Mouse (Mus musculus) layer of hippocampus, adult 18-20 months (tissue): ENCODE measurements around the gene Map2k2. TPM values are rescaled to one million over a fixed set of nuclear protein-coding genes. Genes with fewer than 3 reads are reported as not detected.
"Not testable (repeated sequence)": the region's sequence is repeated elsewhere in the genome, so short reads cannot be mapped to it uniquely, and the experiment has no call there.

ENCODE experiments used
- DNase-seq, 2 experiments: peaks; one replicate each; pipeline ENCODE4 v3.0.0; 2022; ENCODE audit warnings: low spot score in 2 of 2
- microRNA-seq, 2 experiments: library from miRNA; unstranded; fragments of <30 nt; microRNA quantifications; one replicate each; pipeline ENCODE4 v1.2.0; 2021
- total RNA-seq, 2 experiments: library from RNA; stranded (reverse); gene quantifications; 2 replicates each; pipeline ENCODE4 v1.2.3; 2021

The Map2k2 gene
- total RNA-seq, 2 experiments from 2014 or later, result 130 to 136 TPM

GRCm38 (mm10) chr10:81174617-81175344 is 69.1 kb downstream of the Map2k2 start:
- peak; percentile 81 to 93 for DNase-seq

GRCm38 (mm10) chr10:81175345-81175701 is 69.6 kb downstream of the Map2k2 start:
- DNase-seq, result not testable (repeated sequence)

GRCm38 (mm10) chr10:81175936-81176465 is 70.3 kb downstream of the Map2k2 start:
- no peak for DNase-seq

- peak; percentile 95 to 99 for DNase-seq
Measured at GRCm38 (mm10) chr10:81176466-81177271, 71.0 kb downstream of the Map2k2 start, which contains the start of gene Eef2. Gene Eef2 (plus strand): TSS chr10:81176631.

GRCm38 (mm10) chr10:81177491-81177925 is 71.8 kb downstream of the Map2k2 start:
- no peak for DNase-seq

GRCm38 (mm10) chr10:81177958-81178712 is 72.4 kb downstream of the Map2k2 start:
- DNase-seq, result peak in 1 of 2 experiments; percentile 41

GRCm38 (mm10) chr10:81178927-81179326 is 73.2 kb downstream of the Map2k2 start:
- DNase-seq, result no peak

GRCm38 (mm10) chr10:81179451-81180342 is 74.0 kb downstream of the Map2k2 start:
- DNase-seq, result no peak

GRCm38 (mm10) chr10:81180946-81181345 is 75.2 kb downstream of the Map2k2 start:
- no peak for DNase-seq

GRCm38 (mm10) chr10:81181860-81182259 is 76.1 kb downstream of the Map2k2 start:
- DNase-seq, result not testable (repeated sequence)

DNA sequence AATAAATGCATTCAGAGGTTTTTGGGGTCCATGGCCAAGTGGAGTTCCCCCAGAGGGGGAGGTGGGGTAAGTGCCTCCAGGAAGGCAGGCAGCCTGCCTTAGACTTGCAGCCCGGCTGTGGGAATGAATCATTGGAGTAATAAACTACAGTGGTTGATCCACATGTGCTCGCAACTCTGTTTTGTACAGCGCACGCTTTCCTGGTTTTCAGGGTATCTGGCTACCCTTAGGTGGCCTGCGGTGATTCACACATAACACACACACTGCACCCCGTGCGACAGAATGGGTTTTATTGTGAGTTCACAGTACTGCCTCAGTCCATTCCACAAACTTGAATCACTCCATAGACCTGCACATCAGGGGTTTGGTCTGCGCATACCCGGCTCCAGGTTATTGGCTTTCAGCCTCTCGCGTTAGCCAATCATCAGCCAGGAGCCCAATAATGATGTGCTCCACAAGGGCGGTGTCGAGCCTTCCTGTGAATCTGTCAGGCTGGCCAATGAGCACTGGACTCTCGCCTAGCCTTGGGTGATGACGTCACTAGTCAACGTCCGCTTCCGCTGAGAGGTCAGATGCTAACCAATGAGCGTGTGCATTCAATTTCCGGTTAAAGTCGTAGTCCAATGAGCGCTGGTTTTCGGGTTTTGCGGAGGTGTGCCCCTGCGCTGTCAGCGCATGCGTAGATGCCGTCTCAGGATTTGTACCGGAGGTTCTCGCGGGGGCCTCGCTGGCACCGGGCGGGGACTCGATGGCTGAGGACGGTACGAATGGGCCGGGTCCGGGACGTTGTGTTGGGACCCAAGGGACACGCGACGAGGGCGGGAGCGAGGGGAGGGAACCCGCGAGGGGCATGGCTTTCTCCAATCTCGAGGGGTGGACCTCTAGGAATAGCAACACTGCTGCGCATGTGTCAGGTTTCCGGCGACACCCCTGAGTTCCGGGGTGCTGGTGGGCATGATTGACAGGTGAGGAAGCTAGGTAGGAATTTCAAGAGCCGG is 76.9 kb downstream of the Map2k2 start, which contains the start of gene Dapk3:
Gene Dapk3, plus strand, starts transcription at position 670 of the 998 bp plus-strand sequence.
- DNase-seq, result peak; percentile 98 to 99

Small RNA genes lying within 50 kb of the gene (microRNA-seq; reads per million reads assigned to microRNA genes)
- gene Mir5615-1 (0 reads per million in 2 experiments), gene Mir5615-2 (0 reads per million in 2 experiments)

Other genes with a start within 250 kb of the Map2k2 start
- under 1 TPM; 0.40 to 0.56 TPM for gene Tmprss9, start 234.1 kb upstream of the Map2k2 start, total RNA-seq
- gene Timm13, start 204.9 kb upstream of the Map2k2 start, total RNA-seq, result 100 to 1,000 TPM; 136 to 144 TPM
- 10 to 100 TPM; 19.5 to 22.3 TPM for gene Lmnb2, start 187.7 kb upstream of the Map2k2 start, total RNA-seq
- 10 to 100 TPM; 24.9 to 28.1 TPM for gene Gadd45b, start 175.8 kb upstream of the Map2k2 start, total RNA-seq
- gene Gng7, start 91.0 kb upstream of the Map2k2 start, total RNA-seq, result 100 to 1,000 TPM; 166 to 173 TPM
- gene Diras1, start 80.3 kb upstream of the Map2k2 start, total RNA-seq, result 10 to 100 TPM; 96.6 to 98.2 TPM
- gene Slc39a3, start 68.5 kb upstream of the Map2k2 start, total RNA-seq, result 10 to 100 TPM; 62.1 to 64.4 TPM
- 100 to 1,000 TPM; 180 to 183 TPM for gene Sgta, start 45.7 kb upstream of the Map2k2 start, total RNA-seq
- gene Thop1, start 35.9 kb upstream of the Map2k2 start, total RNA-seq, result 10 to 100 TPM; 50.5 to 50.6 TPM
- gene Creb3l3, start 7.0 kb upstream of the Map2k2 start, total RNA-seq, result under 1 TPM; 0.57 to 0.63 TPM
- gene Zbtb7a, start 29.3 kb downstream of the Map2k2 start, total RNA-seq, result 100 to 1,000 TPM; 122 to 126 TPM
- 10 to 100 TPM; 27.5 to 30.8 TPM for gene Pias4, start 62.0 kb downstream of the Map2k2 start, total RNA-seq
- 100 to 1,000 TPM; 907 to 934 TPM for gene Eef2, start 70.7 kb downstream of the Map2k2 start, total RNA-seq
- 10 to 100 TPM; 71.9 to 76.4 TPM for gene Dapk3, start 77.1 kb downstream of the Map2k2 start, total RNA-seq
- gene 4930442H23Rik, start 77.9 kb downstream of the Map2k2 start, total RNA-seq, result not detected
- under 1 TPM; 0.23 to 0.27 TPM for gene Nmrk2, start 96.1 kb downstream of the Map2k2 start, total RNA-seq
- gene Atcay, start 124.9 kb downstream of the Map2k2 start, total RNA-seq, result 100 to 1,000 TPM; 150 to 155 TPM
- gene Zfr2, start 127.2 kb downstream of the Map2k2 start, total RNA-seq, result 10 to 100 TPM; 57.6 to 63.6 TPM
- gene Matk, start 147.0 kb downstream of the Map2k2 start, total RNA-seq, result 100 to 1,000 TPM; 204 to 214 TPM
- gene Mrpl54, start 161.0 kb downstream of the Map2k2 start, total RNA-seq, result 10 to 100 TPM; 36.9 to 40.4 TPM
- 10 to 100 TPM; 39.3 to 40.9 TPM for gene Apba3, start 161.0 kb downstream of the Map2k2 start, total RNA-seq
- gene Tjp3, start 185.7 kb downstream of the Map2k2 start, total RNA-seq, result 1 to 10 TPM in 1 of 2 experiments, under 1 TPM in 1; 0.62 to 1.7 TPM
- 100 to 1,000 TPM; 303 to 304 TPM for gene Pip5k1c, start 187.0 kb downstream of the Map2k2 start, total RNA-seq
- 10 to 100 TPM; 31.1 to 31.2 TPM for gene Cactin, start 215.2 kb downstream of the Map2k2 start, total RNA-seq
- gene Tbxa2r, start 222.8 kb downstream of the Map2k2 start, total RNA-seq, result 1 to 10 TPM in 1 of 2 experiments, under 1 TPM in 1; 0.74 to 1.0 TPM
- gene Gipc3, start 237.4 kb downstream of the Map2k2 start, total RNA-seq, result 1 to 10 TPM; 1.8 TPM
- 10 to 100 TPM; 32.4 to 37.0 TPM for gene Hmg20b, start 244.6 kb downstream of the Map2k2 start, total RNA-seq